Mouse (Mus musculus): Measurements from ENCODE around the gene Bud23.

DNA sequence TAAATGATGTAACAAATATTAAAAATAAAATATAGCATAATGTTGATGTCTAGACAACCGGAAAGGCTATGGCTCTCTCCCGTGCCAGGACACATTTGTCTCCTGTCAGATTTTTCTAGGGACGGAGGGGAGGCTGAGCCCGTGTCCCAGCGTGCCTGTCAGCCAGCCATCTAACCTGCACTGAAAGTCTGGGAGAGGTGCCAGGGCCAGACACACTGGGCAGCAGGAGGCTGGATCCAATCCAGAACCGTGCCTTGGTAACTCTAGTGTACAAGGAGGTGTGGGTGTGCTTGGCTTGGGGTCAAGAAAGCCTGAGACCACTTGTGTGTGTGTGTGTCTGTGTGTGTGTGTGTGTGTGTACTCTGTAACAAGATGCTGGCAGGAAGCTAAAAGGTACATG lies 42.9 kb downstream of the Bud23 start:
- no peak for TF ChIP-seq CTCF (IDR thresholded peaks at IDR 0.05; ENCODE audit: extremely low read depth, insufficient read depth, insufficient read length, insufficient replicate concordance)
- no peak for TF ChIP-seq POLR2A (IDR thresholded peaks at IDR 0.05; ENCODE audit: low read depth, low read length)
